Mouse (Mus musculus) lung, adult 2 months (tissue): Measurements from ENCODE around the gene Clps.

Experiments used
- CTCF ChIP-seq: fragments of 200-500 bp; IDR thresholded peaks from 2 replicates; pipeline ENCODE4 v1.5.1; 2011; ENCODE audit warnings: mild to moderate bottlenecking, low read length, control low read depth; ENCODE audit not compliant: insufficient read depth
- POLR2A ChIP-seq: fragments of 200-500 bp; IDR thresholded peaks from 2 replicates; pipeline ENCODE4 v1.6.1; 2011; ENCODE audit warnings: low read depth, mild to moderate bottlenecking, control low read depth, low read length, borderline replicate concordance; ENCODE audit errors: extremely low read depth

GRCm38 (mm10) chr17:28537881-28538280 is 22.7 kb downstream of the Clps start:
- no peak for TF ChIP-seq POLR2A
- no peak for TF ChIP-seq CTCF
